Mouse (Mus musculus) layer of hippocampus, adult 11-12 months (tissue): Measurements from ENCODE around the gene Slc27a4.

Experiments
- DNase-seq: peaks from one replicate; pipeline ENCODE4 v3.0.0; 2022; ENCODE audit warnings: low spot score

The Slc27a4 gene

DNA sequence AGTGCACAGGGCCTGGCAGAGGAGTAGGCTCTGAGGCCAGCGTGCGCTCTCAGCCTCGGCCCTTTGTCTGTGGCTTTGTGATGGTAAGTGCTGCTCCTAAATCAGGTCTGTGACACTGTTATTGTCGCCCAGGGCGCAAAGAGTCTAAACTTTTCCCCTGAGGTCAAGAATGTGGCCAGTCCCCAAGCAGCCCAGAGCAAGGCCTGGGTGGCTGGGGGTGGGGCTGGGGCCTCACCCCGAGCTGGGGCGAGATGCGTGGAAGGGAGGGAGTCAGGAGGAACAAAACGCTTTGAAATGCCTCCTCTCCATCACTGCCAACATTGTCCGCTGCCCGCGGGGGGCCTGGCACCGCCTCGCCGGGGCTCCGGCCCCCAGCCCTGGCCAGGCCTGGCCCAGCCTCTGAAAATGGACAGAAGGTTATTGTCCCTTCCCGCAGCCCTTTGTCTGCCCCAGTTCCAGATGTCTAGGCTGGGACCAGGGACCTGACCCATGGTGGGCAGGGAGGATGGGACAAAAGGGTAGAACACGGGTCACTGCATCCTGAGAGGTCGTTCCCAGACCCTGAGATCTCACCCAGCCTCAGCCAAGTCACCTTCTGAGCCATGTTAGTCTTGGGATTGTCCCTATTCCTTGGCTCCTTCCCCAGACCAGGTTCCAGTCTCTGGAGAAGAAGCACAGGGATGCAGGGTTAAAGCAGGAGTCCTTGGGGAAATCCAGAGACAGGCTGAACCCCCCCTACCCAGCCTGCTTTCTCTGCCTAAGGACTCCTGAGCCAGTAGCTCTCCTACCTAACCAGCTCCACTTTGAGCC, 54.2 kb downstream of the Slc27a4 start:
- peak; percentile 58 for DNase-seq

DNA sequence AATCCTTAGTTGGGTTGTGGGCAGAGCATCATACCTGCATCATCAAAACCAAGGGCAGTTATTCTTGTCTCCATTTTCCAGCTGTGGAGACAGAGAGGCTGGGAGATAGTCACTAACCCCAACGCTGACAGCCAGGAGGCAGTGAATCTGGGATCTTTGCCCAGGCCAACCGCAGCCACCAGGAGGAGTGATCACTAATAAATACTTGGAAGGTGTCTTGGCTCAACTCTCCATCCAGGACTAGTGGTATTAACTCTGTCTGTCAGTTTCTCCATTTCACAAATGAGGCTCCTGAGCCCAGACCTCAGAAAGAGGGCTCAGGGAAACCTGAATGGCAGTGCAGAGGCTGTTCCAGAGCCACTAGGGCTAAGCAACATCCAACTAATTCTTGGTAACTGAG, 54.9 kb downstream of the Slc27a4 start:
- DNase-seq, result no peak

DNA sequence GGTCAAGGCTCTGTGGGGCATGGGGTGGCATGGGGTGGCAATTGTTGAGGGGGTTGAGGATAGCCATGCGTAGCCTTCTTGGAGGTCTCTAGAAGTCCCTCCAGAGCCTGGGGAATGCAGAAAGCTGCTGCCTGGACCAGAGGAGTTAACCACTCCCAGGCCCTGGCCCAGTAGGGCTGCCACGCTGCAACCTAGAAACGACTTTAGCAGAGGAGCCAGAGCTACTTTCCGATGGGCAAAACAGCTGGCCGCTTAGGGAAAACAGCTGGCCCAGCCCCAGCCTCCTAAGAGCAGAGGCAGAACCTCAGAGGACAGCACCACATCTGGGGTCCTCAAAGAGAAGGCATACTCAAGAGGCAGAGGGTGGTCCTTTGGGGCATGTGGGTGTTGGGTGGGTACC, 55.5 kb downstream of the Slc27a4 start:
- DNase-seq, result no peak

DNA sequence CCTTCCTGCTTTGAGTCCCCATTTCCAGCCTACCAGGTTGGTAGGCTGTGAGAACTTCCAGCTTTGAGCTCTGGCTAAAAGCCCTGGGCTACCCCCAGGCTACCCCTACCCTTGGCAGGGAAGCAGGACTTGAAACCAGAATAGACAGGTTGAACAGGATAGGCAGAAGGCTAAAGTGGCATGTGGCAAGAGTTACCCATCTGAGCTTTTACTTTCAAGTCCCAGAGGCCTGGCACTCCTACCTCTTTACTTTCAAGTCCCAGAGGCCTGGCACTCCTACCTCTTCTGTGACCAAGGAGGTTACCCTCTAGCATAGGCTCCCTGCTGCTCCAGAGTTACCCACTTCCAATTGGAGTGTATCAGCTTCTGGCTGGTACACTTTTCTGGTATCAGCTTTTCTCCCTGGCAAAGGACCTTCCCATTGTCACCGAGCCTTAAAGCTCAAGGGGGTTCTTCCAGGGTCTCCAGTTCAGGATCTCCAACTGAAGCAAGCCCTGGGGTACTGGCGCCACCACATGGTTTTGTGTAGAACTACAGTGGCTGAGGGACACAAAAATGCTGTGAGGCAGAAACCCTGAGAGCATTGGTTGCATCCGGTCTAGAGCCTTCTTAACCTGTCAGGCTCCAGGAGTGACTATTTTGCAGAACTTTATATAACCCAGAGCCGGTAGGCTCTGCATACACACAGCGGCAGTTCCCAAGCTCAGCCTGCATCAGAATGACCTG, 56.5 kb downstream of the Slc27a4 start:
- peak; percentile 68 for DNase-seq

DNA sequence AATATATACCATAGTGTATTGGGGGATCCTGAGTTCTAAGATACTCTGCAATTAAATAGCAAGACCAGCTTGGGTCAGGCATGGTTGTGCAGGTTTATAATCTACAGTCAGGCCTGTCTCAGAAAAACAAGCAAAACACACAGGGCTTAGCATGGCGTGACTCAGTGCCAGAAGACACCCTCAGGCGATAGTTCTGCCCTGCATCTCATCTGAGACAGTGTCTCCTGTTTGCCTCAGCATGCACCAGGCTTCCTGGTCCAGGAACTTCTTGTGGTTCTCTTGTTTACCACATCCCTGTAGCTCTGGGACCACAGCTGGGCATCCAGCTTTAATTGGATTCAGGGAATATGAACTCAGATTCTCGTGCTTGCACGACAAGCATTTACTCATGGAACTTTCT, 62.7 kb downstream of the Slc27a4 start:
- DNase-seq, result no peak
